Mouse (Mus musculus) liver, embryonic 14.5 days (tissue): ENCODE data around the gene Nrxn2. TPM values are rescaled to one million over a fixed set of nuclear protein-coding genes. Genes with fewer than 3 reads are reported as not detected.
A peak's percentile ranks its signal among the peaks of the same experiment; 100 is the strongest.

Source experiments
- ATAC-seq: fragments of 200-750 bp; cut with Nextera tagmentation; 2 replicates; pipeline ENCODE4 v1.8.0; 2017; ENCODE audit warnings: moderate number of reproducible peaks, mild to moderate bottlenecking, moderate library complexity; ENCODE audit not compliant: insufficient read depth
- DNase-seq, 3 experiments: peaks; one replicate each; pipeline ENCODE4 v3.0.0-alpha.2; 2012 to 2013; ENCODE audit warnings: low read depth in 3 of 3, low spot score in 3 of 3
- H3K27ac ChIP-seq: fragments of 300-500 bp; sonication (generic); 2 replicates; pipeline ENCODE4 v1.5.1; 2014; ENCODE audit warnings: moderate library complexity, mild to moderate bottlenecking, control low read depth, inconsistent platforms
- H3K27me3 ChIP-seq: fragments of 300-500 bp; sonication (generic); 2 replicates; pipeline ENCODE4 v1.6.1; 2014; ENCODE audit warnings: mild to moderate bottlenecking, low read length, moderate library complexity; ENCODE audit not compliant: control insufficient read depth, insufficient read depth
- H3K36me3 ChIP-seq: fragments of 300-500 bp; sonication (generic); replicated peaks from 2 replicates; pipeline ENCODE4 v1.6.1; 2014; ENCODE audit warnings: low read depth; ENCODE audit not compliant: control insufficient read depth, insufficient read depth
- H3K4me1 ChIP-seq, 2 experiments: fragments of 200-500 bp in 1 of 2; fragments of 300-500 bp in 1 of 2; sonication (generic) in 1 of 2; replicated peaks; 2 replicates each; pipeline ENCODE4 v1.6.1; 2012 to 2014; ENCODE audit warnings: antibody characterized with exemption in 1 of 2, inconsistent platforms in 1 of 2, low read length in 1 of 2; ENCODE audit not compliant: control insufficient read depth in 2 of 2, insufficient read depth in 2 of 2
- H3K4me2 ChIP-seq: fragments of 300-500 bp; sonication (generic); 2 replicates; pipeline ENCODE4 v1.6.1; 2014; ENCODE audit warnings: low read depth, mild to moderate bottlenecking, control low read depth, moderate library complexity
- H3K4me3 ChIP-seq, 2 experiments: fragments of 200-500 bp in 1 of 2; fragments of 300-500 bp in 1 of 2; sonication (generic) in 1 of 2; 2 replicates each; pipeline ENCODE4 v1.5.1; 2012 to 2014; ENCODE audit warnings: low read depth in 2 of 2, low read length in 2 of 2, mild to moderate bottlenecking in 2 of 2, control low read depth in 1 of 2, inconsistent platforms in 1 of 2, moderate library complexity in 1 of 2; ENCODE audit not compliant: insufficient read depth in 1 of 2
- H3K9ac ChIP-seq: fragments of 300-500 bp; sonication (generic); replicated peaks from 2 replicates; pipeline ENCODE4 v1.6.1; 2014; ENCODE audit warnings: mild to moderate bottlenecking, control low read depth, moderate library complexity
- H3K9me3 ChIP-seq: fragments of 300-500 bp; sonication (generic); 2 replicates; pipeline ENCODE4 v1.6.1; 2016; ENCODE audit warnings: low read length, mixed read lengths; ENCODE audit not compliant: control insufficient read depth
- CTCF ChIP-seq: IDR thresholded peaks from 2 replicates; pipeline ENCODE4 v1.5.1; 2016; ENCODE audit warnings: antibody characterized with exemption, low read depth, control low read depth
- EP300 ChIP-seq: IDR thresholded peaks from 2 replicates; pipeline ENCODE4 v1.6.1; 2016; ENCODE audit warnings: antibody characterized with exemption, low read depth
- WGBS: fragments of 180-500 bp; shearing (Covaris S2); extraction: QIAGEN DNeasy Blood & Tissue Kit; methylation state at CpG from one replicate; pipeline ENCODE4 v1.1.7; 2014; ENCODE audit not compliant: insufficient replicate concordance; 5-methylcytosine and 5-hydroxymethylcytosine counted together
- polyA plus RNA-seq, 2 experiments: library from polyadenylated mRNA; depleted of rRNA in 1 of 2; stranded (reverse) in 1 of 2; unstranded in 1 of 2; fragments of >200 nt; fragmentation: Nextera tagmentation in 1 of 2; extraction: Ambion mirVana in 1 of 2; gene quantifications; 2 replicates each; pipeline versions ENCODE4 v1.2.1 to v1.2.3; 2012 to 2014

The Nrxn2 gene
- polyA plus RNA-seq, 2 experiments: 0.27 to 0.46 TPM

GRCm38 (mm10) chr19:6401951-6402350 lies 16.6 kb upstream of the Nrxn2 start:
- WGBS: under 1% methylated on average over 9 of the region's 9 CpGs
- peaks cover 0 to 9% of the 10 kb centered on the region in 2 experiments; a peak in 2 of 4 replicates for H3K4me1 ChIP-seq
- H3K36me3 ChIP-seq: no peaks in the 10 kb centered on the region
- no peak overlapping the region for H3K27ac ChIP-seq
- peak overlapping the region; percentile 36 to 58 for H3K4me3 ChIP-seq
- DNase-seq (no peak), ATAC-seq (peak; percentile 30)
- no peak overlapping the region for H3K9ac ChIP-seq
- H3K9me3 ChIP-seq: no peaks in the 10 kb centered on the region
- TF ChIP-seq EP300: no peak
- TF ChIP-seq CTCF: no peak
- peaks cover 32% of the 10 kb centered on the region for H3K27me3 ChIP-seq
- peak overlapping the region; percentile 79 for H3K4me2 ChIP-seq

GRCm38 (mm10) chr19:6403869-6404268 lies 14.7 kb upstream of the Nrxn2 start:
- Histone ChIP-seq H3K36me3 (no peaks in the 10 kb centered on the region), H3K27me3 (peaks cover 26% of the 10 kb centered on the region), H3K4me2 (no peak overlapping the region), H3K9me3 (no peaks in the 10 kb centered on the region), H3K9ac (no peak overlapping the region), H3K4me3 (no peak overlapping the region), H3K4me1 (peaks cover 0 to 7% of the 10 kb centered on the region in 2 experiments; a peak in 2 of 4 replicates), H3K27ac (no peak overlapping the region)
- 79% methylated on average over 10 of the region's 10 CpGs for WGBS
- DNase-seq (no peak), ATAC-seq (no peak)
- no peak for TF ChIP-seq CTCF
- TF ChIP-seq EP300: no peak

GRCm38 (mm10) chr19:6405433-6405832 lies 13.1 kb upstream of the Nrxn2 start:
- Histone ChIP-seq H3K27ac (no peak overlapping the region), H3K4me3 (no peak overlapping the region), H3K4me2 (no peak overlapping the region), H3K9me3 (no peaks in the 10 kb centered on the region), H3K36me3 (no peaks in the 10 kb centered on the region), H3K9ac (no peak overlapping the region), H3K4me1 (peaks cover 0 to 5% of the 10 kb centered on the region in 2 experiments; a peak in 2 of 4 replicates), H3K27me3 (peaks cover 11% of the 10 kb centered on the region)
- no peak for TF ChIP-seq CTCF
- TF ChIP-seq EP300: no peak
- ATAC-seq: no peak
- no peak for DNase-seq
- 64% methylated on average over 10 of the region's 10 CpGs for WGBS

GRCm38 (mm10) chr19:6407109-6407508 lies 11.4 kb upstream of the Nrxn2 start:
- TF ChIP-seq EP300 (no peak), CTCF (no peak)
- no peak overlapping the region for H3K4me2 ChIP-seq
- H3K36me3 ChIP-seq: no peaks in the 10 kb centered on the region
- H3K9ac ChIP-seq: no peak overlapping the region
- 79% methylated on average over 8 of the region's 8 CpGs for WGBS
- H3K9me3 ChIP-seq: no peaks in the 10 kb centered on the region
- ATAC-seq (no peak), DNase-seq (no peak)
- H3K27ac ChIP-seq: no peak overlapping the region
- no peaks in the 10 kb centered on the region for H3K27me3 ChIP-seq
- peaks cover 0 to 5% of the 10 kb centered on the region in 2 experiments; a peak in 1 of 4 replicates for H3K4me1 ChIP-seq
- no peak overlapping the region for H3K4me3 ChIP-seq

GRCm38 (mm10) chr19:6407816-6408510 lies 10.6 kb upstream of the Nrxn2 start:
- no peak overlapping the region for H3K9ac ChIP-seq
- ATAC-seq: no peak
- no peaks in the 10 kb centered on the region for H3K9me3 ChIP-seq
- H3K27me3 ChIP-seq: no peaks in the 10 kb centered on the region
- TF ChIP-seq EP300 (no peak), CTCF (no peak)
- H3K4me1 ChIP-seq: no peaks in the 10 kb centered on the region
- WGBS: 65% methylated on average over 16 of the region's 16 CpGs
- H3K4me3 ChIP-seq: no peak overlapping the region
- no peak overlapping the region for H3K27ac ChIP-seq
- no peaks in the 10 kb centered on the region for H3K36me3 ChIP-seq
- DNase-seq: no peak
- H3K4me2 ChIP-seq: no peak overlapping the region
